In genomic region chr10:61443456-61443855, GRCm38 (mm10) we compare ENCODE assay signal across 16 mouse cellular contexts. TPM values are rescaled to one million over a fixed set of nuclear protein-coding genes. Genes with fewer than 3 reads are reported as not detected.
DNase-seq lines count a peak whose midpoint lies in the region; ATAC-seq and TF ChIP-seq lines count a peak whose summit lies in the region.
"Had no signal": no experiment of that assay in that cellular context is flagged by ENCODE, and none has a peak within 500 bp of the region (broad histone marks: within the 10 kb centered on the region; RNA-seq: fewer than 3 reads in every experiment).

No protein-coding gene starts in this region.

- peak overlapping the region; percentile 46; the same call in 1 of the 2 replicates for H3K27ac ChIP-seq in gastrocnemius, adult 2 months
- peak overlapping the region; percentile 42; the same call in 1 of the 2 replicates for H3K27ac ChIP-seq in kidney, postnatal 0 days
- peak overlapping the region; percentile 69 for H3K27ac ChIP-seq in limb, embryonic 12.5 days
- H3K27ac ChIP-seq in forebrain, embryonic 13.5 days: no peak overlapping the region; the same call in 1 of the 2 replicates

- no peaks in the 10 kb centered on the region for H3K27me3 ChIP-seq in kidney, postnatal 0 days (ENCODE audit: insufficient read depth, low read length)
- H3K27me3 ChIP-seq in limb, embryonic 12.5 days: no peaks in the 10 kb centered on the region
- H3K27me3 ChIP-seq in forebrain, embryonic 13.5 days: no peaks in the 10 kb centered on the region

- intact Hi-C loops in gastrocnemius, adult 2 months (cut with DNase I): no loop called here

- no peak for TF ChIP-seq CTCF in gastrocnemius, adult 2 months (IDR thresholded peaks at IDR 0.05)
- TF ChIP-seq CTCF in kidney, postnatal 0 days (IDR thresholded peaks at IDR 0.05; ENCODE audit: low read depth): no peak

- no peak overlapping the region for H3K9ac ChIP-seq in kidney, postnatal 0 days (ENCODE audit: low read depth, low read length)
- H3K9ac ChIP-seq in limb, embryonic 12.5 days (replicated peaks): no peak overlapping the region
- no peak overlapping the region for H3K9ac ChIP-seq in forebrain, embryonic 13.5 days

- no peak for ATAC-seq in kidney, postnatal 0 days (replicated peaks; ENCODE audit: low FRiP score, low read depth)
- ATAC-seq in limb, embryonic 12.5 days (ENCODE audit: insufficient number of reproducible peaks, insufficient read depth, low FRiP score, low TSS enrichment, low read depth): peak; percentile 45; the same call in 1 of the 2 replicates
- no peak for ATAC-seq in forebrain, embryonic 13.5 days
- ATAC-seq: forebrain, embryonic 14.5 days had no signal

- no peaks in the 10 kb centered on the region for H3K36me3 ChIP-seq in kidney, postnatal 0 days (ENCODE audit: insufficient read depth, low read length)
- peaks cover 34% of the 10 kb centered on the region; the same call in 1 of the 2 replicates for H3K36me3 ChIP-seq in limb, embryonic 12.5 days
- H3K36me3 ChIP-seq in forebrain, embryonic 13.5 days (ENCODE audit: poor library complexity, severe bottlenecking): peaks cover 24% of the 10 kb centered on the region

- H3K4me1 ChIP-seq in kidney, postnatal 0 days (replicated peaks; ENCODE audit: insufficient read depth, low read length): peaks cover 33% of the 10 kb centered on the region
- H3K4me1 ChIP-seq in limb, embryonic 12.5 days (replicated peaks): peaks cover 62% of the 10 kb centered on the region
- peaks cover 57% of the 10 kb centered on the region for H3K4me1 ChIP-seq in forebrain, embryonic 13.5 days

- H3K4me2 ChIP-seq in kidney, postnatal 0 days (ENCODE audit: low read length): no peak overlapping the region
- H3K4me2 ChIP-seq in limb, embryonic 12.5 days: peak overlapping the region; percentile 5
- no peak overlapping the region for H3K4me2 ChIP-seq in forebrain, embryonic 13.5 days
- H3K4me2 ChIP-seq: midbrain, embryonic 11.5 days had no signal

- DNase-seq in gastrocnemius, adult 2 months: no peak
- no peak for DNase-seq in gastrocnemius, adult 8-10 months (ENCODE audit: low spot score in 2 of 2)
- peak; percentile 46 for DNase-seq in kidney, postnatal 0 days (ENCODE audit: low spot score)
- no peak for DNase-seq in kidney, postnatal 25 days
- DNase-seq in brain, adult 2 months (ENCODE audit: low read depth, low spot score): peak; percentile 37
- no peak for DNase-seq in spleen, postnatal 10 days (ENCODE audit: low spot score in 2 of 2)
- DNase-seq: adrenal gland, postnatal 25 days; cerebellum, adult 11-12 months; kidney, adult 8-10 months; left cerebral cortex, postnatal 4 days; lung, postnatal 14 days; right cerebral cortex, postnatal 14 days had no signal

- no peak overlapping the region for H3K4me3 ChIP-seq in gastrocnemius, adult 2 months
- no peak overlapping the region for H3K4me3 ChIP-seq in kidney, postnatal 0 days (replicated peaks; ENCODE audit: low read depth, low read length)
- H3K4me3 ChIP-seq in limb, embryonic 12.5 days (replicated peaks): no peak overlapping the region
- H3K4me3 ChIP-seq in forebrain, embryonic 13.5 days: no peak overlapping the region

- WGBS in kidney, postnatal 0 days: 43% methylated on average over 6 of the region's 6 CpGs
- 14% methylated on average over 6 of the region's 6 CpGs for WGBS in limb, embryonic 12.5 days
- WGBS in forebrain, embryonic 13.5 days: 79% methylated on average over 6 of the region's 6 CpGs

- H3K9me3 ChIP-seq in kidney, postnatal 0 days (replicated peaks; ENCODE audit: low read length): no peaks in the 10 kb centered on the region
- H3K9me3 ChIP-seq in limb, embryonic 12.5 days: no peaks in the 10 kb centered on the region
- H3K9me3 ChIP-seq in forebrain, embryonic 13.5 days (replicated peaks): no peaks in the 10 kb centered on the region

RNA-seq across cellular contexts. Expression of gene Eif4ebp2, which starts 9.0 kb away (rescaled TPM):
- 100 to 1,000 TPM; 117 to 161 TPM for total RNA-seq in gastrocnemius, adult 2 months (2021)
- 100 to 1,000 TPM; 154 to 242 (median 183) TPM for total RNA-seq in gastrocnemius, adult 8-10 months (2022)
- polyA plus RNA-seq in kidney, postnatal 0 days (2015; fragmentation: Nextera tagmentation; extraction: Ambion mirVana): 72.2 and 75.0 TPM in 2 replicates
- polyA plus RNA-seq in limb, embryonic 12.5 days (2016; fragmentation: Nextera tagmentation; extraction: Ambion mirVana): 60.2 and 72.2 TPM in 2 replicates
- 96.4 and 102 TPM in 2 replicates for polyA plus RNA-seq in forebrain, embryonic 13.5 days (2015; fragmentation: Nextera tagmentation; extraction: Ambion mirVana)

RNA-seq across cellular contexts. Expression of gene Nodal, which starts 25.7 kb away (rescaled TPM):
- under 1 TPM in 1 of 2 experiments, not detected in 1; 0.15 TPM for total RNA-seq in gastrocnemius, adult 2 months (2021)
- under 1 TPM in 3 of 4 experiments, not detected in 1; 0.12 to 0.24 (median 0.13) TPM for total RNA-seq in gastrocnemius, adult 8-10 months (2022)
- polyA plus RNA-seq in kidney, postnatal 0 days (2015; fragmentation: Nextera tagmentation; extraction: Ambion mirVana): 0.36 and 0.45 TPM in 2 replicates
- 0.26 TPM in 1 of 2 replicates, not detected in the other for polyA plus RNA-seq in limb, embryonic 12.5 days (2016; fragmentation: Nextera tagmentation; extraction: Ambion mirVana)
- polyA plus RNA-seq in forebrain, embryonic 13.5 days (2015; fragmentation: Nextera tagmentation; extraction: Ambion mirVana): 0.08 TPM in 1 of 2 replicates, not detected in the other
- total RNA-seq: adrenal gland, postnatal 25 days had no signal
- polyA plus RNA-seq: forebrain, embryonic 14.5 days; midbrain, embryonic 11.5 days had no signal

RNA-seq across cellular contexts. Expression of gene Lrrc20, which starts 32.1 kb away (rescaled TPM):
- 100 to 1,000 TPM; 133 to 164 TPM for total RNA-seq in gastrocnemius, adult 2 months (2021)
- total RNA-seq in gastrocnemius, adult 8-10 months (2022): 100 to 1,000 TPM; 151 to 195 (median 168) TPM
- polyA plus RNA-seq in kidney, postnatal 0 days (2015; fragmentation: Nextera tagmentation; extraction: Ambion mirVana): 5.7 and 6.4 TPM in 2 replicates
- 11.3 and 11.6 TPM in 2 replicates for polyA plus RNA-seq in limb, embryonic 12.5 days (2016; fragmentation: Nextera tagmentation; extraction: Ambion mirVana)
- 16.4 and 17.5 TPM in 2 replicates for polyA plus RNA-seq in forebrain, embryonic 13.5 days (2015; fragmentation: Nextera tagmentation; extraction: Ambion mirVana)

Comparison
In these comparisons a context has a peak if more than half of its experiments do, and no peak if none do; other contexts are left out.
1. DNase-seq: peak in kidney, postnatal 0 days (single experiment) and brain, adult 2 months (single experiment); none in gastrocnemius, adult 2 months (single experiment), gastrocnemius, adult 8-10 months (0 of 2), kidney, postnatal 25 days (0 of 2) and spleen, postnatal 10 days (0 of 2).